ENCODE assay signal across 22 mouse cellular contexts in genomic region chr11:121380294-121380693, GRCm38 (mm10). TPM values are rescaled to one million over a fixed set of nuclear protein-coding genes. Genes with fewer than 3 reads are reported as not detected.
DNase-seq lines count a peak whose midpoint lies in the region; ATAC-seq and TF ChIP-seq lines count a peak whose summit lies in the region.
"Had no signal": no experiment of that assay in that cellular context is flagged by ENCODE, and none has a peak within 500 bp of the region (broad histone marks: within the 10 kb centered on the region; RNA-seq: fewer than 3 reads in every experiment).

No protein-coding gene starts in this region.

- H3K27ac ChIP-seq in forebrain, postnatal 0 days (ENCODE audit: low read depth, low read length) = no peak overlapping the region
- H3K27ac ChIP-seq in forebrain, embryonic 10.5 days = no peak overlapping the region
- peak overlapping the region; percentile 94 for H3K27ac ChIP-seq in olfactory bulb, adult 2 months (ENCODE audit: insufficient read depth, low read depth, low read length)
- H3K27ac ChIP-seq: embryonic facial prominence, embryonic 13.5 days; heart, embryonic 10.5 days; hindbrain, embryonic 12.5 days had no signal

- DNase-seq in forebrain, postnatal 0 days = no peak
- DNase-seq in forebrain, embryonic 10.5 days (ENCODE audit: extremely low spot score, low spot score) = no peak
- peak; percentile 84 for DNase-seq in brain, adult 2 months (ENCODE audit: low read depth, low spot score)
- peak; percentile 39 for DNase-seq in brain, embryonic 14.5 days (ENCODE audit: low read depth)
- DNase-seq in spleen, postnatal 10 days (ENCODE audit: low spot score in 2 of 2) = no peak
- DNase-seq: adrenal gland, adult 8-10 months; adrenal gland, postnatal 36 days; cerebellum, adult 11-12 months; cerebellum, adult 9-11 months; cerebellum, postnatal 36 days; gastrocnemius, postnatal 10 days; heart, adult 18-20 months; heart, postnatal 10 days; heart, postnatal 4 days had no signal

- no peaks in the 10 kb centered on the region for H3K4me1 ChIP-seq in forebrain, postnatal 0 days (ENCODE audit: insufficient read depth)
- H3K4me1 ChIP-seq in forebrain, embryonic 10.5 days = 0 out of 2 replicates have a peak, but pooled peaks cover 6% of the 10 kb centered on the region
- H3K4me1 ChIP-seq in olfactory bulb, adult 2 months (ENCODE audit: control insufficient read depth, insufficient read depth, low read length) = peaks cover 10% of the 10 kb centered on the region
- H3K4me1 ChIP-seq: embryonic facial prominence, embryonic 13.5 days had no signal

- no peak overlapping the region for H3K4me2 ChIP-seq in forebrain, postnatal 0 days (ENCODE audit: low read depth)
- H3K4me2 ChIP-seq: embryonic facial prominence, embryonic 13.5 days; hindbrain, embryonic 12.5 days had no signal

- TF ChIP-seq POLR2A in brain, embryonic 14.5 days (IDR thresholded peaks at IDR 0.05; ENCODE audit: borderline replicate concordance, extremely low read depth, insufficient read depth, insufficient read length, poor library complexity, severe bottlenecking) = no peak
- TF ChIP-seq POLR2A in olfactory bulb, adult 2 months (IDR thresholded peaks at IDR 0.05; ENCODE audit: insufficient read depth, low read depth, low read length) = no peak

- H3K9ac ChIP-seq in forebrain, postnatal 0 days = no peak overlapping the region
- H3K9ac ChIP-seq: embryonic facial prominence, embryonic 13.5 days; hindbrain, embryonic 12.5 days had no signal

- no peaks in the 10 kb centered on the region for H3K27me3 ChIP-seq in forebrain, postnatal 0 days (ENCODE audit: insufficient read depth, low read length)
- no peaks in the 10 kb centered on the region for H3K27me3 ChIP-seq in forebrain, embryonic 10.5 days (ENCODE audit: poor library complexity, severe bottlenecking)
- H3K27me3 ChIP-seq: embryonic facial prominence, embryonic 13.5 days; hindbrain, embryonic 12.5 days had no signal

- no peaks in the 10 kb centered on the region for H3K36me3 ChIP-seq in forebrain, postnatal 0 days (ENCODE audit: insufficient read depth)
- no peaks in the 10 kb centered on the region for H3K36me3 ChIP-seq in forebrain, embryonic 10.5 days (replicated peaks)
- H3K36me3 ChIP-seq: embryonic facial prominence, embryonic 13.5 days; heart, embryonic 10.5 days; hindbrain, embryonic 12.5 days had no signal

- 35% methylated on average over 6 of the region's 6 CpGs for WGBS in forebrain, postnatal 0 days
- WGBS in forebrain, embryonic 10.5 days = 61% methylated on average over 6 of the region's 6 CpGs
- WGBS in olfactory bulb, adult 2 months = 25% methylated on average over 6 of the region's 6 CpGs

- TF ChIP-seq CTCF in forebrain, postnatal 0 days (IDR thresholded peaks at IDR 0.05; ENCODE audit: low read depth) = no peak
- no peak for TF ChIP-seq CTCF in brain, embryonic 14.5 days (IDR thresholded peaks at IDR 0.05; ENCODE audit: borderline replicate concordance, extremely low read depth, insufficient read depth, insufficient read length)
- no peak for TF ChIP-seq CTCF in olfactory bulb, adult 2 months (IDR thresholded peaks at IDR 0.05; ENCODE audit: insufficient read depth, low read depth, low read length)

- H3K9me3 ChIP-seq in forebrain, postnatal 0 days (ENCODE audit: low read length) = no peaks in the 10 kb centered on the region
- H3K9me3 ChIP-seq in forebrain, embryonic 10.5 days = peaks cover 4% of the 10 kb centered on the region; the same call in 1 of the 2 replicates
- H3K9me3 ChIP-seq: embryonic facial prominence, embryonic 13.5 days; heart, embryonic 10.5 days; hindbrain, embryonic 12.5 days had no signal

- peak; percentile 59 for ATAC-seq in forebrain, postnatal 0 days
- ATAC-seq: hindbrain, embryonic 16.5 days; inflammation-experienced regulatory T-cells, adult 6 months; intestine, postnatal 0 days had no signal

- no peak overlapping the region for H3K4me3 ChIP-seq in forebrain, postnatal 0 days (ENCODE audit: low read depth, low read length)
- no peak overlapping the region for H3K4me3 ChIP-seq in forebrain, embryonic 10.5 days
- H3K4me3 ChIP-seq in olfactory bulb, adult 2 months (ENCODE audit: insufficient read depth, low read depth, low read length) = no peak overlapping the region
- H3K4me3 ChIP-seq: embryonic facial prominence, embryonic 13.5 days; heart, embryonic 10.5 days; hindbrain, embryonic 12.5 days had no signal

RNA-seq across cellular contexts. Expression of gene Rab40b, which starts 7.8 kb away (rescaled TPM):
- 19.5 and 19.7 TPM in 2 replicates for total RNA-seq in forebrain, postnatal 0 days (2014; rRNA removed)
- 16.4 and 22.3 TPM in 2 replicates for polyA plus RNA-seq in forebrain, postnatal 0 days (2015; fragmentation: Nextera tagmentation; extraction: Ambion mirVana)
- 0.77 and 1.0 TPM in 2 replicates for polyA plus RNA-seq in forebrain, embryonic 10.5 days (2016; fragmentation: Nextera tagmentation; extraction: Ambion mirVana)
- polyA plus RNA-seq in brain, embryonic 14.5 days (2012; rRNA removed) = 5.5 and 5.7 TPM in 2 replicates
- not detected in 2 replicates for polyA plus RNA-seq in olfactory bulb, adult 2 months (2012; ENCODE audit: insufficient read depth, insufficient read length, low replicate concordance, missing spikeins)
- total RNA-seq: ES-E14 had no signal

RNA-seq across cellular contexts. Expression of gene Wdr45b, which starts 26.0 kb away (rescaled TPM):
- 71.6 and 85.0 TPM in 2 replicates for total RNA-seq in forebrain, postnatal 0 days (2014; rRNA removed)
- 92.6 and 103 TPM in 2 replicates for polyA plus RNA-seq in forebrain, postnatal 0 days (2015; fragmentation: Nextera tagmentation; extraction: Ambion mirVana)
- 98.6 and 102 TPM in 2 replicates for polyA plus RNA-seq in forebrain, embryonic 10.5 days (2016; fragmentation: Nextera tagmentation; extraction: Ambion mirVana)
- polyA plus RNA-seq in brain, embryonic 14.5 days (2012; rRNA removed) = 78.0 and 95.7 TPM in 2 replicates
- polyA plus RNA-seq in olfactory bulb, adult 2 months (2012; ENCODE audit: insufficient read depth, insufficient read length, low replicate concordance, missing spikeins) = not detected in 2 replicates

RNA-seq across cellular contexts. Expression of gene Fn3krp, which starts 40.9 kb away (rescaled TPM):
- 19.0 and 19.7 TPM in 2 replicates for total RNA-seq in forebrain, postnatal 0 days (2014; rRNA removed)
- polyA plus RNA-seq in forebrain, postnatal 0 days (2015; fragmentation: Nextera tagmentation; extraction: Ambion mirVana) = 7.0 and 8.2 TPM in 2 replicates
- polyA plus RNA-seq in forebrain, embryonic 10.5 days (2016; fragmentation: Nextera tagmentation; extraction: Ambion mirVana) = 7.8 and 8.1 TPM in 2 replicates
- 12.1 and 15.4 TPM in 2 replicates for polyA plus RNA-seq in brain, embryonic 14.5 days (2012; rRNA removed)
- polyA plus RNA-seq in olfactory bulb, adult 2 months (2012; ENCODE audit: insufficient read depth, insufficient read length, low replicate concordance, missing spikeins) = not detected in 2 replicates

RNA-seq across cellular contexts. Expression of gene Fn3k, which starts 54.4 kb away (rescaled TPM):
- 2.9 and 3.3 TPM in 2 replicates for total RNA-seq in forebrain, postnatal 0 days (2014; rRNA removed)
- 2.8 and 3.1 TPM in 2 replicates for polyA plus RNA-seq in forebrain, postnatal 0 days (2015; fragmentation: Nextera tagmentation; extraction: Ambion mirVana)
- polyA plus RNA-seq in forebrain, embryonic 10.5 days (2016; fragmentation: Nextera tagmentation; extraction: Ambion mirVana) = 0.58 and 0.79 TPM in 2 replicates
- 4.1 TPM in 2 replicates for polyA plus RNA-seq in brain, embryonic 14.5 days (2012; rRNA removed)
- polyA plus RNA-seq in olfactory bulb, adult 2 months (2012; ENCODE audit: insufficient read depth, insufficient read length, low replicate concordance, missing spikeins) = not detected in 2 replicates

Comparison
In these comparisons a context has a peak if more than half of its experiments do, and no peak if none do; other contexts are left out.
1. DNase-seq: peak in brain, adult 2 months (single experiment) and brain, embryonic 14.5 days (single experiment); none in forebrain, postnatal 0 days (single experiment), forebrain, embryonic 10.5 days (single experiment) and spleen, postnatal 10 days (0 of 2).